Mouse (Mus musculus): ENCODE data around the gene Mpped2.

DNA sequence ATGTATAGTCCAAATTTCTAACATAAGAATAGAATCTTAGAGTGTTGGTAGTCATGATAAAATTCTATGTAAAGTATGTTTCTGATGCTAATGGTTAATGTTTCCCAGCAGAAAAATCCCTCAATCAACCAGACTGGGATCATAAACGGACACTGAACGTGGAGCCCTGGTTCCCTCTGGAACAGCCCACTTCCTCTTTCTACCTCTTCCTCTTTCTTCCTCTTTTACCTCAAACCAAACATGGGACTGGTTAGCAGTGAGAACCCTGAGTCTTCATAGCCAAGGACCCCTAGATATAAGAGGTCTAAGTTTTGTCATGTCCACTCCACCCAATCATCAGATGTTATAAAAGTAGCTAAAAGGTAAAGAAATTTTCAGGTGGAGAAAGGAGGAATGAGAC lies 132.4 kb downstream of the Mpped2 start:
- no peak for TF ChIP-seq MAX (IDR thresholded peaks at IDR 0.05; ENCODE audit: low read length)
- TF ChIP-seq CTCF (IDR thresholded peaks at IDR 0.05 in 2 of 3, conservative IDR thresholded peaks at IDR 0.05 in 1 of 3; ENCODE audit: control insufficient read depth in 1 of 3, insufficient read depth in 1 of 3, low read depth in 2 of 3, low read length in 3 of 3, poor library complexity in 1 of 3, severe bottlenecking in 1 of 3): no peak
- TF ChIP-seq ZKSCAN1 (IDR thresholded peaks at IDR 0.05; ENCODE audit: low read depth, low read length): no peak
- TF ChIP-seq MAFK (IDR thresholded peaks at IDR 0.05; ENCODE audit: borderline replicate concordance, low read depth, low read length): no peak
- no peak for TF ChIP-seq GATA1 (IDR thresholded peaks at IDR 0.05; ENCODE audit: low read depth, low read length)
- TF ChIP-seq ZMIZ1 (IDR thresholded peaks at IDR 0.05; ENCODE audit: low read depth, low read length): no peak
- TF ChIP-seq ZC3H11A (IDR thresholded peaks at IDR 0.05; ENCODE audit: low read depth, low read length): no peak
- no peak for TF ChIP-seq USF1 (IDR thresholded peaks at IDR 0.05; ENCODE audit: low read depth, low read length)
